Mouse (Mus musculus) bone marrow macrophage, adult 2 months (primary cell): Measurements from ENCODE around the gene Hist1h2ad.

Experiments
- CTCF ChIP-seq: IDR thresholded peaks from 2 replicates; pipeline ENCODE4 v1.5.1; 2012; ENCODE audit warnings: low read depth, mild to moderate bottlenecking, low read length, moderate library complexity
- POLR2A ChIP-seq: IDR thresholded peaks from 2 replicates; pipeline ENCODE4 v1.6.1; 2012; ENCODE audit warnings: mild to moderate bottlenecking, low read depth, low read length, borderline replicate concordance

DNA sequence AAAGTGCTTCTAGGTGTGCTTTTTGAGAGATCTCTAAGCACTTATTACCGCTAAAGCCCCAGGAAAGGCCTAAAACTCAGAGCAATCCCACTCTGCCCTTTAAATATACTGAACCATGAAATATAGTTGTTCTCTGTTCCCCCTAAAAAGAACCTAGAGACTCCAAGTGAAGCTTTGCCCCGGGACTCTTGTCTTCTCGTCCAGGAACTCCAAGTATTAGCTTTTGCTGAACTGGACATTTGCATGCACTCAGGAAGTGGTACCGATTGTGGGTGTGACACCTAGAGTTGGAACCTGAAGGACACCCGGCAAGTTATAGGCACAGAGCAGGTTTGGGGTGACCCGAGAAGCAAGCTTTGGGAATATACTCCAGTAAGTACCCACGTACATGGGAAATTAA lies 17.0 kb downstream of the Hist1h2ad start:
- no peak for TF ChIP-seq POLR2A
- TF ChIP-seq CTCF, result no peak
